Mouse (Mus musculus): Measurements from ENCODE around the gene Gm36028.

GRCm38 (mm10) chr16:37888986-37889385 is 28.0 kb upstream of the Gm36028 start:
- TF ChIP-seq POLR2A (IDR thresholded peaks at IDR 0.05; ENCODE audit: low read depth, low read length), result no peak
- no peak for TF ChIP-seq CTCF (IDR thresholded peaks at IDR 0.05; ENCODE audit: borderline replicate concordance, insufficient read depth, low read length)

Data from embryonic fibroblast, embryonic 13.5 days (primary cell).